Mouse (Mus musculus) cerebellum, adult 18-20 months (tissue): Measurements from ENCODE around the gene Cog2.

ENCODE experiments used
- DNase-seq, 2 experiments: peaks; one replicate each; pipeline ENCODE4 v3.0.0; 2021

Cog2 gene

DNA sequence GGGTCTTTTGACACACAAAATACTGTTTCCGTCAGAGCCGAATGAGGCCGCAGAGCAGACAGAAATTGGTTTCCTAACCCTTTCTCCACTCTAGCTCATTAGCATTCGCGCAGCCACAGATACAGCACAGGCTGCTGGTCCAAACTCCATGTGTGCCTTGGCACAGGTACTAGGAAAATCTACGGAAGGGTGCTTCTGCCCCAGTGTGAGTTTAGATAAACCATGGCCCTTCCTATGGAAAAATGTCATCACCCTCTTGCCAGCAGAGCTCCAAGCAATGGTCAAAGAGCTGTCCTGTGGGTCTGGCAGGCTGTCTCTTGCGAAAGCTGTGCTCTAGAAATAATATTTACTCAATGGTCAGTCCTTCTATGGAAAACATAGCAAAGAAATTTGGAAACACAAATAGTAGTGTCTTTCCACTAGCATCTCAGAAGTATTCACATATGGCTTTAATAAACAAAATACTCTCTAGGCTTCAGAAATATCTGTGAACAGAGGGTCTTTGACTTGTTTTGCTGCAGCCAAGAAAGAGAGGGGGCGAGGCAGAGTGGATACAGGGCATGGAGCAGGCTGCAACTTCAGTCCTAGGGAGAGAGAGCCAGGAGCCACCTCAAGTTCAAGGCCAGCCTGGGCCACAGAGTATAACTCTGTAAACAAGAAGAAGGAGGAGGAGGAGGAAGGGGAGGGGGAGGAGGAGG lies 51.3 kb downstream of the Cog2 start:
- DNase-seq = no peak

DNA sequence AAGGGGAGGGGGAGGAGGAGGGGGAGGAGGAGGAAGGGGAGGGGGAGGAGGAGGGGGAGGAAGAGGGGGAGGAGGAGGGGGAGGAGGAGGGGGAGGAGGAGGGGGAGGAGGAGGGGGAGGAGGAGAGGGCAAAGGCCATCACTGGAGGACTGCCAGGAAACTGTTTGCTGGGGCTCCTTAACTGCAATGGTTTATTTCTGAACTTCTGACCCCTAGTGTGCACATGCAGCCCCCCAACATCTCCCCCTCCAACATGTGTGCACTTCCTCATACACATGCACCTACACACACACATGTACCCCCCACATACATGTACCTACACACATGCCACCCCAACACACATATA lies 51.8 kb downstream of the Cog2 start:
- DNase-seq = no peak

DNA sequence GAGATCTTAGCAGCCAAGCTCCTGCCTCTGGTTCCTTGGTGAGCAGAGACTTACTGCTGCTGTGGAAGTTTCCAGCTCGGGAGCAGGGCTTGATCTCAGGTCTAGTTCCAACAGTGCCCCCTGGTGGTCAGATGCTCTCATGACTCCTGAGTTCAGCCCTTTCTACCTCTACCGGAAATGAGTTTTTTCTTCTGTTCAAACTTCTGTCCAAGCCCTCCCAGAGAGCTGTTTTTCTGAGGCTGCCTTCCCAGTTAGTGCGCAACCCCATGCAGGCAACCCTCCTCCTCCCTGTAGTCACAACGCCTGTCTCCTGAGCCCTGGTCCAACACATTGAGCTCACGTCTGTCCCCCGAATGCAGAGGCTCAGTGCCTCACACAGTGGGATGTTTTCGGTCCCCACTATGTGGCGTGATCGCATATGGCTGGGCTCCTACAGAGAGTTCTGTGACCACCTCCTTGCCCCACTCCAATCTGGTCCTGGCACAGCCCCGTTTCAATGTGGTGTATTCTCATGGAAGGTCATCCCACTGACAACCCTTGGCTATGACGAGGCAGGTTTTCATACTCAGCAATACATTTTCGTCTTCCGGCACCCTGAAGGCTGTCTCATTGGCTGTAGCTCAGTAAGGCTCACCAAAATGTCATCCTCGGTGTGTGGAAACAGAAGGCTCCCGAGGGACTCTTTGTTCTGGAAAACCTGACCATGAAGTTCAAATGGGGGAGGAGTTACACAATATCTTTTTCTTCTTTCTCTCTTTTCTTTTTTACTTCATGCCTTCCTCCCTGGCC lies 53.2 kb downstream of the Cog2 start:
- DNase-seq = peak; percentile 91 to 93

DNA sequence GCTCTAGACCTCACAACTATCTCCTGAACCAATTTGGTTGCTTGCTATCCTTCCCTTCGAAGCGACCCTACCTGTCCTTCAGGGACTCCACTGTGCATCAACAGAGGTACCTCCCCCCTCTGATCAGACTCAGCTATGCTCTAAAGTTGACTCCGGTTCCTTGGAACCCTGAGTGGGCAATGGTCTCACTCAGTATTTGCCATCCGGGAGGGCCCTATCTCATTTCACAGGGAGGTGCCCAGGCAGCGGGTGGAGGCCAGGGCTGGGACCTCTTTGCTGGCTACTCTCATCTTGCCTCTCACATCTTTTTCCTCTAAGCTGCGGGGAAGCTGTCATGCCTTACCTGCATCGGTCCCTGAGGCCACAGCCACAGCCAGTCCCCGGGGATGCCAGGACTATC lies 55.2 kb downstream of the Cog2 start, which contains the start of gene Capn9:
Gene Capn9 (plus strand): TSS at position 301 of the 400 bp plus-strand sequence.
- DNase-seq = no peak

DNA sequence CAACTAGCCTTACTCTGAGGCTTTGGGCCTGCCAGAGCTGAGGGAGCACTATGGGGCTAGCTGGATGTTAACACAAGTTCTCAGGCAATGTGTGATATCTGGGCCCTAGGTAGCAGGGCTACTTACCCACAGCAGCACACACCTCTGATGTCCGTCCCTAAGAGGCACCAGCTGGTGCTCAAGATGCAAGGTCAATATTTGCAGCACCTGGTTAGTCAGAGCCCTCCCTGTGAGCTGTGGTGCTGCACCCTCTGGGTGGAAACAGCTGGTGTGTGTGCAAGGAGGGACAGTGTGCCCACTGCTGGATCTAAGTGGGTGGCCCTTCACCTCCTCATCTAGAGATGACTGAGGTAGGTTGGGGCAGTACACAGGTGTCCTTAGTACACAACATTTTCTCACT lies 56.2 kb downstream of the Cog2 start:
- DNase-seq = no peak

DNA sequence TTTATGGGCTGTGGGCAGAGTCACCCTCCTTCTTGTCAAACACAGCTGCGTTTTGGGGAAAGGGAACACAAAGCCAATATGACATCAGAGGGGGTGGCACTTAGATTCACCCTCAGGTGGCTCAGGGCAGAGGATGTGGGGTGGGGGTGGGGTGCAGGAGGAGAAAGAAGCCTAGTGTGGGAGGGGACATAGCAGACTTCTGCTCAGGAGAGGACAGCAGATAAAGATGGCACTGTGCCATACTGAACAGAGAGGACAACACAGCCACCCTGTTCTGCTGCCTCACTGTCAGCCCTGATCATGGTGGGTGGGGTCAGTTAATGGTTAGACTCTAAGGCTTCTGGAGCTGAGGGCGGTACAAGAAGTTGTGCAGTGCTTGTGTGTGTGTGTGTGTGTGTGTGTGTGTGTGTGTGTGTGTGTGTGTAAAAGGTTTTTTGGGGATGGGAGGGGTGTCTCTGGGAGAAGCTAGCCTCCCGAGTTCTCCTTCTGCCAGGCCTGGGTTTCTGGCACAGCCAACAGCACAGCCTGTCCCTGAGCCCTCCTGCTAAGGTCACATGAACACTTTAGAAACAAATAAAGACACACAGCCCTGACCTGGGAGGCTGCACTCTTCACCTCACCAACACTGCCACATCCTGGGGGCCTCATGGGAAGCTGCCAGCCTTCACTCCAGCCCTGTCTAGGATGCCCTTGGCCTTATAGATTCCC lies 65.3 kb downstream of the Cog2 start:
- DNase-seq = peak; percentile 64 to 75

DNA sequence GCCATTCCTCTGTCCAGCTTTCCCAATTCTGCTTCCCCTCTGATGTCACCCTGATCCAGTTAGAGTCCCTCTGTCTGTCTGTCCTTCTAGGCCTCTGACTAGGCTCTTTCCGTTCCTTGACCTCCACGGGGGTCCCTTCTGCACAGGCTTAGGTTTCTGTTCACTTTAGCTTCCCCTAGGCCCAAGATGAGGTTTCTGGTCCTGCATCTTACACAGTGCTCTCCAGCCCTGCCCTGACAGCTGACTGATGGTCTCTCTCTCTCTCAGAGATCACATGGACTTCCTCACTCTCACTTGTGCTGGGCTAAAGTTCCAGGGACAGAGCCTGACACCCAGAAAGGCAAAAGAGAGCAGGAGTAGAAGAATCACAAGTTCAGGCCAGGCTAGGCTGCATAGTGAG lies 66.0 kb downstream of the Cog2 start:
- DNase-seq = no peak

DNA sequence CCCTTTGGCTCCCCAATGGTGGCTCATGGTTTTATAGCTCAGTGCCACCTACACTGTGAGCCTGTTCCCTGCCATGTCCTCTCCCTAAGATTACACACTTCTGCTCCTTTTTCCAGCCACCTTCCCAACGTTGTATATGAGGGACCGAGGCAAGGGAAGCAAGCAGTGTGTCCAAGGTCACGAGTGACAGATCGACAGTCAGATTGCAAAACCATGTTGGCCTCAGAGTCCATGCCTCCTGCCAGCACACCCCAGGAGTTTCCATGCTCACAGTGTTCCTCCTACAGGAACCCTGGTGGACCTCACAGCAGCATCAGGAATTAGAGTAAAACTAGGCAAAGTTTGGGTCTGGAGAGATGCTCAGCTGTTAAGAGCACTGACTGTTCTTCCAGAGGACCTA lies 68.8 kb downstream of the Cog2 start:
- DNase-seq = no peak
